Mouse (Mus musculus) hindbrain, embryonic 14.5 days (tissue): ENCODE measurements around the gene Knop1. TPM values are rescaled to one million over a fixed set of nuclear protein-coding genes. Genes with fewer than 3 reads are reported as not detected.

ENCODE experiments used
- ATAC-seq: fragments of 200-750 bp; cut with Nextera tagmentation; 2 replicates; pipeline ENCODE4 v1.8.0; 2017; ENCODE audit warnings: moderate number of reproducible peaks, mild to moderate bottlenecking, moderate TSS enrichment, moderate library complexity; ENCODE audit not compliant: low FRiP score
- DNase-seq: peaks from one replicate; pipeline ENCODE4 v3.0.0-alpha.2; 2015; ENCODE audit warnings: low spot score
- H3K27ac ChIP-seq: fragments of 300-500 bp; sonication (generic); 2 replicates; pipeline ENCODE4 v1.5.1; 2014; ENCODE audit warnings: mild to moderate bottlenecking, moderate library complexity
- H3K27me3 ChIP-seq: fragments of 300-500 bp; sonication (generic); 2 replicates; pipeline ENCODE4 v1.6.1; 2014; ENCODE audit warnings: mild to moderate bottlenecking, low read length, mixed read lengths; ENCODE audit not compliant: control insufficient read depth, insufficient read depth
- H3K36me3 ChIP-seq: fragments of 300-500 bp; sonication (generic); replicated peaks from 2 replicates; pipeline ENCODE4 v1.6.1; 2014; ENCODE audit not compliant: control insufficient read depth, insufficient read depth
- H3K4me1 ChIP-seq: fragments of 300-500 bp; sonication (generic); replicated peaks from 2 replicates; pipeline ENCODE4 v1.6.1; 2014; ENCODE audit warnings: antibody characterized with exemption, low read length, mixed read lengths; ENCODE audit not compliant: control insufficient read depth, insufficient read depth
- H3K4me2 ChIP-seq: fragments of 300-500 bp; sonication (generic); replicated peaks from 2 replicates; pipeline ENCODE4 v1.6.1; 2014; ENCODE audit warnings: mild to moderate bottlenecking, moderate library complexity
- H3K4me3 ChIP-seq: fragments of 300-500 bp; sonication (generic); replicated peaks from 2 replicates; pipeline ENCODE4 v1.5.1; 2014; ENCODE audit warnings: mild to moderate bottlenecking, low read length
- H3K9ac ChIP-seq: fragments of 300-500 bp; sonication (generic); 2 replicates; pipeline ENCODE4 v1.6.1; 2014
- H3K9me3 ChIP-seq: fragments of 300-500 bp; sonication (generic); 2 replicates; pipeline ENCODE4 v1.6.1; 2016; ENCODE audit warnings: low read length; ENCODE audit not compliant: control insufficient read depth
- WGBS: fragments of 180-500 bp; shearing (Covaris S2); extraction: QIAGEN DNeasy Blood & Tissue Kit; methylation state at CpG from one replicate; pipeline ENCODE4 v1.1.7; 2014; 5-methylcytosine and 5-hydroxymethylcytosine counted together
- polyA plus RNA-seq: library from polyadenylated mRNA; unstranded; fragments of >200 nt; fragmentation: Nextera tagmentation; extraction: Ambion mirVana; gene quantifications from 2 replicates; pipeline ENCODE4 v1.2.1, GENCODE M21; 2014

Gene Knop1
- polyA plus RNA-seq, 1 experiment from 2014 or later, result 64.8 TPM

DNA sequence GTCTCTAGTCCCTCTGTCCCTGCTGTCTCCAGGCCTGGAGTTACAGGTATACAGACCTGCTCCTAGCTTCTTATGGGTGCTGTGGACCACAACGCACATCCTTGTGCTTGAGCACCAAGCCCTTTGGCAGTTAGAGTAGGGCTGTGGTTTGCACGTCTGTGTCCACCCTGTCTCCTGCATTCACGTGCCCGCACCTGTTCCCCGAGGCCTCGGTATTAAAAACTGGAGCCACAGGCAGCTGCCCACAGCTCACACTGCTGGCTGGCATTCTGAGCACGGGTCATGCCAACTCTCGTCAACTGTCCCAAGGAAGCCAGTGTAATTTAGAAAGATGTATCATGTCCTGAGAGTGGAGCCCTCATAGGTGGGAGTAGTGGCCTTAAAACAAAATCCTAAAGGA, 60.3 kb downstream of the Knop1 start:
- Histone ChIP-seq H3K9me3 (no peaks in the 10 kb centered on the region), H3K4me3 (no peak overlapping the region), H3K27ac (no peak overlapping the region), H3K27me3 (no peaks in the 10 kb centered on the region), H3K4me1 (no peaks in the 10 kb centered on the region), H3K36me3 (peaks cover 96% of the 10 kb centered on the region), H3K4me2 (no peak overlapping the region), H3K9ac (no peak overlapping the region)
- WGBS, result 94% methylated on average over 8 of the region's 8 CpGs
- DNase-seq (no peak), ATAC-seq (no peak)

- no peak overlapping the region for H3K27ac ChIP-seq
- DNase-seq (no peak), ATAC-seq (no peak)
- no peaks in the 10 kb centered on the region for H3K4me1 ChIP-seq
- no peak overlapping the region for H3K9ac ChIP-seq
- no peaks in the 10 kb centered on the region for H3K27me3 ChIP-seq
- no peak overlapping the region for H3K4me2 ChIP-seq
- H3K36me3 ChIP-seq, result peaks cover 81% of the 10 kb centered on the region
- WGBS, result 80% methylated on average over 8 of the region's 8 CpGs
- H3K4me3 ChIP-seq, result no peak overlapping the region
- no peaks in the 10 kb centered on the region for H3K9me3 ChIP-seq
Measured at GRCm38 (mm10) chr7:118793899-118794298, 62.2 kb downstream of the Knop1 start.

Other genes with a start within 250 kb of the Knop1 start
- gene Gde1, start 150.5 kb downstream of the Knop1 start, polyA plus RNA-seq, result 228 and 243 TPM in 2 replicates
- gene Ccp110, start 143.7 kb downstream of the Knop1 start, polyA plus RNA-seq, result 18.5 and 18.7 TPM in 2 replicates
- 93.9 and 101 TPM in 2 replicates for gene Vps35l, start 116.0 kb downstream of the Knop1 start, polyA plus RNA-seq
- gene Iqck, start 502 bp downstream of the Knop1 start, polyA plus RNA-seq, result 4.4 and 4.5 TPM in 2 replicates
- 9.3 and 10.2 TPM in 2 replicates for gene Gprc5b, start 139.0 kb upstream of the Knop1 start, polyA plus RNA-seq